Mouse (Mus musculus) adrenal gland, adult 18-20 months (tissue): ENCODE measurements around the gene AU040320. TPM values are rescaled to one million over a fixed set of nuclear protein-coding genes. Genes with fewer than 3 reads are reported as not detected.

Experiments used
- DNase-seq, 2 experiments: peaks; one replicate each; pipeline ENCODE4 v3.0.0; 2021 to 2022; ENCODE audit warnings: low spot score in 2 of 2
- total RNA-seq, 2 experiments: library from RNA; stranded (reverse); gene quantifications; 1 replicate in 1 of 2; 2 replicates in 1 of 2; pipeline ENCODE4 v1.2.3; 2021

The AU040320 gene
- total RNA-seq, 2 experiments from 2014 or later = 33.9 to 39.0 TPM

DNA sequence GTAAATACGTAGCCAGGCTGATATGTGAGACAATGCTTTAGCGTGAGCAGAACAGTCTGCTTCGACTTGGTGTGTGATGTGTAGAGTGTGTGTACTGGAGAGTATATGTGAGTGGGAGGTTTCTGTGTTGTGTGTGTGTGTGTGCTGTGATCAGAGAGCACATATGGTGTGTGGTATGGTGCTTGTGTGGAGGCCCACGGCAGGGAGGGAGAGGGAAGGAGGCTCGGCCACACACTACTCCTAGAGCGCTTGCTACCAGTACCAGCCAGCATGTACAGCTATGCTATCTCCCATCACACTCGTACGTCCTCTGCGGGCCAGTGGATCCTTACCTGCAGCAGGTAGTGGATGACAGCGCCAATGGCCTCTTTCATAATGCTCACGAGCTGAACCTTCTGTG lies 3.8 kb upstream of the AU040320 start:
- DNase-seq = no peak

DNA sequence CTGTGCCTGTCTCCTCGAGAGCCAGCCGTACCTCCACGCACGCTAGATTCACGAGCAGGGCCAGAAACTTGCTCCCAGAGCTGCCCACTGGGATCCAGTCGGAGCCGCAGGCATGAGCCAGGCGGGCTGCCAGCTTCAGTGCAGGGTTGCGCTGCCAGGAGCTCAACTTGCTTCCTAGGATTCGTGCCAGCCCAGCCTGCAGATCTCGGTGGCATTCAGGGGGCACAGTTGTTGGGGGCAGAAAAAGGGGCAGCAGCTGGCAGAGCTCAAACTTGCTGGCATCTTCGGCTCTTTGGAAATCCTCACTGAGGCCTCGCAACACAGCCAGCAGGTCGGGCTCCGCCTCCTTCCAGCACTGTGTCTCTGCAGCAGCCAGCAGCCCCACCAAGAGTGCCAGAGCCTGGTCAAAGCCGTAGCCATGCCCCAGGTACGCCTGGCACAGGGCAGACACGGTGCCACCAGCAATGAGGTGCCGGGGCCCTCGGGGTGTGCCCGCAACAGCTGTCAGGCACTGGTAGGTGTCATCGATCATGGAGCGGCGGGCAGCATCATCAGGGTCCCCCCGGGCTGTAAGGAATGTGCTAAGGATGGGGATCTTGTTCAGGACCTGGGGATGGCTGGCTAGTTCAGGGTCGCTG lies 3.2 kb upstream of the AU040320 start:
- DNase-seq = peak in 1 of 2 experiments; percentile 50

DNA sequence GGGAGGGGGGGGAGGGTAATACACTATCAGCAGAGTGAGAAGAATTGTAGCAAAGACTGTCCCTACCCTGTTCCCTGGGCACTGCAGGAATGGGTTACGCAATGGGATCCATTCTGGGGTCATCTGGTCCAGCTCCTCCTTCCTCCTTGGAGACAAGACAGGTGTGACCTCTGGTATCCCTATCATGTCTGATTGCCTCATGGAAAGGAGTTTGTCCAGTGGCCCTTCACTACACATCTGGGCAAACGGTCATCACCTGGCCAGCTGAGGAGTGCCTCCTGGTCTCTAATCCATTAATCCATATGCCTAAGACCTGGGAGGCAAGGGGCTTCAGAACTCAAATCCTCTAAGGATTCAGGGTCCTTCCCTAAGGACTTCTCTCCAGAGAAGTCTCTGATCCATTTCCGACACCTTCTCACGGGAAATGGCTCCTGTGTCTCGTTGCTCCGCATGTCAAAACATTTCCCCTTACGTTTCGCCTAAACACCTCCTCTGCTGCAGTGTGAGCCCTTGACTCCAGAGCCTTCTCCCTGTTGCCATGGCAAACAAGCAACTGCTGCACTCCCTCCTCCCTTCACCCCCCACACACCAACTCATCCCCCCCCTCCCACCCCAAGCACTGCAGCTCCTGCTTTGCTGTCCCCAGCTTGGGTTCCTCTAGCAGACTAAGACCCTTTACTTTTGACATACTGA lies 2.3 kb upstream of the AU040320 start:
- no peak for DNase-seq

- no peak for DNase-seq
Measured at GRCm38 (mm10) chr4:126751556-126752023, 1.8 kb upstream of the AU040320 start.

- no peak for DNase-seq
Measured at GRCm38 (mm10) chr4:126752024-126752607, 1.2 kb upstream of the AU040320 start.

DNA sequence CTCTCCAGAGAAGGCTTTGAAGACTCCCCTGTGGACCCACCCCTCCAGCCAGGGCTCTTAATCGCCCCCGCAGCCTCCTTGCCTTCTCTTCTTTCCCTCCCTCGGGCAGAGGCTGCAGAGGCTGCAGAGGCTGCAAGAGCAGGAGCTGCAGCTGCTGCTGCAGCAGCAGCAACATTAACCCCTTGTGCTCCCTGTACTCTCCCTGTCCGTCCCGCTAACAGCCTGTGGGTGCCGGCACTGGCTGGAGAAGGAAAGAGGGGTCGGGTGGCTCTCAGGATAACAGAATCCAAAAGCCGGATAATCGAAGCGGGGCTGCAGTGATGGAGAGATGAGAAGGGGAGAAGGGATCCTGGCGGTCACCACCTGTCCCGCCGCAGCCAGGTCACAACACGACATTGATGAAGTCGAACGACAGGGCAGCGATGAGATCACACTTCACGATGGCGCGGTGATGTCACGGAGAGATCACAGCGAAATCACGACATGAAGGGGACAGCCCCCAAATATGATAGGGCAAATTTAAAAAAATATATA lies 669 bp upstream of the AU040320 start:
- no peak for DNase-seq

DNA sequence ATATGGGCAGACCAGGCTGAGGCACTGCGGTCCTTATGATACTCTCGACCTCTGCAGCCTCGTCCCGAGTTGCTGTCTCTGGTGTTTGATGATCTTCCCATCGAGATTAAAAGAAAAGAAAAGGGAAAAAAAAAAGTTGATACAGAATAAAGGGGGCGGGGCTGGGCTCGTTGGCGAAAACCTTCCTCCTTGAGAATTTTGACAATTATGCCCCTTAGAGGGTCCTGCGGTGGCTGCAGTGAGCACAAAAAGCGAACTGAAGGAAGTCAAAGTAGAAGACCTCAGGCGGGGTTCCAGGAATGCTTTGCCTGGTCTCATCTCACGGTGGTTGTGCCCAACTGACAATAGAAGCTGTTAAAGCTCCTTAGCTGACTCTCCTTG lies 877 bp downstream of the AU040320 start:
- DNase-seq = no peak

DNA sequence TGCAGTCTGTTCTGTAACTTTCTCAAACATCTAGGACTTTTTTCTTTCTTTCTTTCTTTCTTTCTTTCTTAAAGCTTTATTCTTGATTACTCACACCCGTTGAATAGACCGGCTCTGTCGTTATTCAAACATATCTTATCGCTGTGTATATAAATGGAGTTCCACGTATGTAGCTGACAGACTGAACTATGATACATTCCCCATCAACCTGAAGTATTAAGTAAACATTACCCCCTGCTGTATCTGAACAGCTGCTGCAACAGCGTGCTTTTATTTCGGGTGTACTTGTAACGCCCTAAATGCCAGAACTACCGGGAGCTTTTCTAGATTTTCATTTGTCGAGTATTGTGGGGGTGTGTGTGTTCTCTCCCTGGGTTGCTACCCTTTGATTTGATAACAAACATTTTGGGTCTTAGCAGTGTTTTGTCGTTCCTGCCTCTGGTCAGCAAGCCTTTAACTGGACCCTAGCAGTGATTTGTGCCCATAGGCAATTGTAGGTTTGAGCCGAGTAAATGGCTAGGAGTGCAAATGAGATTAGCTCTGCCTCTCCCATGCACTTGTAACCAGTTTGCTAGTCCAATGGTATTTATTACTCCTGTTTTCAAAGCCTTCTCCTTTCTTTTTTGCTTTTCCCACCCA lies 1.5 kb downstream of the AU040320 start:
- no peak for DNase-seq

DNA sequence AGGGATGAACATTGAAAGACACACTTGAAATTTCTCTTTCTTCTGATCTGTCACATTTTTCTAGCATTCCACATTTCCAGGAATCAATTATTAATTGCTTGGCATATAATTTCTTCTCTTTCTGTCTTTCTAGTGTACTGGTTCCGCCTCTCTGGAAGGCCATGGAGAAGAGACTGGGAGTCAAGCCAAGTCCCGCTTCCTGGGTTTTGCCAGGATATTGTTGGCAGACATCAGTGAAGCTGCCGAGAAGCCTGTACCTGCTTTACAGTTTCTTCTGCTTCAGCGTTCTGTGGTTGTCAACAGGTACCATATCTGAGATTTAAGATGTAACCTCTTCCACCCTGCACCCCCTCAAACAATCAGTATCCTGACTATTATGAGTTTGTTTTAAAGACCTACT lies 3.4 kb downstream of the AU040320 start:
- no peak for DNase-seq

DNA sequence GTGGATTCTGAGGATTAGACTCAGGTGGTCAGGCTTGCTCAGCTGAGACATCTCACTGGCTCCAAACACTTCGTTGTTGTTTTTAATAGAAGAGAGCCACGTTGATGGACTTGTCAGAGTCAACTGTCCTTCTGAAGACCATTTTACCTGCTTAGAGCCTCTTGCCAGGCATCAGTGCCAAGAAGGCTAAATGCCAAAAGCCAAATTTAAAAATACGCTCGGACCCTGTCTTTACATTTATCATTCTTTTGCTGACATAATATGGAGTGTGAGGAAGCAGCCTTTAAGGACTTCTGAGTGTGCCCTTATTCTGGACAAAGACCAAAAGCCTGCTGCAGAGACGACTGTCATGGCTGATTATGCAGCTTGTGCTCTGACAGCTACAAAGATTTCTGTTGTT lies 5.0 kb downstream of the AU040320 start:
- no peak for DNase-seq

GRCm38 (mm10) chr4:126759435-126759834 lies 6.1 kb downstream of the AU040320 start:
- DNase-seq = no peak

DNA sequence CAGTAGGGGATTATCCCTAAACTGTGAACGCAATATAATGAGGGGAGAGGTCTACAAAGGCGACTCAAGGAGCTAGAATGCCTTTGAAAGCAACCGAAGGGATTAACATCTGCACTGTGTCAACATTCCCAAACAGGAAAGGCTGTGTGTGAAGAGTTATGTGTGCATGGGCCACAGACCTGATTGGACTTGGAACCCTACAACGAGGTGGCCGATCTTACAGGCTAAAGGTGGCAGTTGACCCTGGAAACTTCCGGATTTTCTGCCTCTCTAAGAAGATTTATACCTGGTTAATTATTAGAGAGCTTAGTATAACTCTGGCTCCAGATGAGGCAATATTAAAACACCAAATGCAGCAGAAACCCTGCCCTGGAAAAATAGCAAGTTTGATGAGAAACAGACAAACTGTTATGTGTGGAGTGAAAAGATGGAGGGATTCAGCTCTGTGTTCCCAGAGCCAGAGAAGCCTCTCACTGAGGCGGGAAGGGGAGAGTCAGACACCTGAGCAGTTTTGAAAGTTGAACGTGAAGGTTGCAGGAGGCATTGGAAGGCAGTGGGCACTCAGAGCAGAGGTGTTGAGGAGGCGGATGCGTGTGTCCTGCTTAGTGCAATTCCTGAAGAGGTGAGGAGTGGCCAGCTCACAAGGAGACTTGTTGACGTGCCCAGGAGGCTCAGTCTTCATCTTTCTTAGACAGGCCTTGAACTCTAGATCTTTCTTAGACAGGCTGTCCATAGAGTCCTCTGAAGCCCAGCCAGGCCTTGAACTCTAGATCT lies 9.4 kb downstream of the AU040320 start:
- DNase-seq = no peak

DNA sequence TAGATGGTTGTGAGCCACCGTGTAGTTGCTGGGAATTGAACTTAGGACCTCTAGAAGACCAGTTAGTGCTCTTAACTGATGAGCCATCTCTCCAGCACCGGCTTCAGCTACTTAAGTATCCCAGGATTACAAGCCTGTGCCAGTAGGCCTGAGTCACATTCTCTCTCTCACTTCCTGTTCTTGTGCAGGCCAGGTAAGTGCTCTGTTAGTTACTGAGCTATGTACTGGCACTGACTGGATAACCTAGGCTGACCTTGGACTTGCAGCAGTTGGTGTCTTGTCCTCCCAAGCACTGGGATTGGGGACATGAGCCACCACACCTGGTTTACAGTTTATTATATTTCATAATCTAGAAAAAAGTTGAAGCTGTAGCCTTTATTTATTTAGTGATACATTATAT lies 10.1 kb downstream of the AU040320 start:
- no peak for DNase-seq

DNA sequence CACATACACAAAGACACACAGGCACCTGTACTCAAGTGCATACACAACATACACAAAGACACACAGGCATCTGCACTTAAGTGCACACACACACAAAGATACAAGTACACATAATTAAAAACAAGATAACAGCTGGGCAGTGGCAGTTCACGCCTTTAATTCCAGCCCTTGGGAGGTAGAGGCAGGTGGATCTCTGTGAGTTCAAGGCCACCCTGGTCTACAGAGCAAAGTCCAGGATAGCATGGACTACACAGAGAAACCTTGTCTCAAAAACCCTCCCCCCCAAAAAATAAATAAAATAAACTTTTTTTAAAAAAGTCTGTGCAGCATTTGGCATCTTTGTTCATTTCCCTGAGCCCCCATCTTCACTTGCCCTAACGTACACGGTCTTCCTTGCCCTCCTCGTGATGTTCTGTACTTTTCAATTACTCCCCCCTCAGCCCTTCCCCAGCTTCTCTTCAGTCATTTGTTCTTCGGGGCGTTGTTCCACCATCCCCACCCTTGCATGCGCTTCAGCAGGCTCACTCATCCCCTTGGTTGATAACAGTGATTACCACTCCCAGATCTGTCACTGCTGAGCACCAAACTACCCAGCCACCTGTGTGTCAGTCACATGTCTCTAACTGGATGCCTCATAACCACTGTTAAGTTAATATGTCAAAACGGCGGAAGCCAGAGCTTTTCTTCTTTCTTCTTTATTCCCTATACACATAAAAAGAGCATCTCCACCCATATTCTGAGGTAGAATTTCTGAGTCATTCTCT lies 16.6 kb downstream of the AU040320 start:
- DNase-seq = no peak

DNA sequence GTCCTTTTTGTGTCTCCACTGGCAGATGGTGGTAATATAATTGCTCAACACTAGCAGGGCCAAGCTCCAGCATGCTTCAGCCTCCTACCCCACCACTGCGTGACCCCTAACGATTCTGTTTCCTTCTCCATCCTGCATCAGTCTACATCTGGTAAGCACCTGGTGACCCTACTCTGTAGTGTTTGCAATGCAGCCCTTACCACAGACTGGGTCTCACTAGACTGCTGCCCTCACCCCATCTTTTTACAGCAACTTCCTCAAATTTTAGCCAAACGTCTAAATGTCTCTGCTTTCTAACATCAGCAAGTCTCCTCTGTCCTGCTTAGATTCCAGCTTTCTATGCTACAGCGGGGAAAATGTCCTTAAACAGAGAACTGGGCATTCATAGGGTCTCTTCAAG lies 17.5 kb downstream of the AU040320 start:
- DNase-seq = no peak

GRCm38 (mm10) chr4:126773871-126774270 lies 20.5 kb downstream of the AU040320 start:
- no peak for DNase-seq

DNA sequence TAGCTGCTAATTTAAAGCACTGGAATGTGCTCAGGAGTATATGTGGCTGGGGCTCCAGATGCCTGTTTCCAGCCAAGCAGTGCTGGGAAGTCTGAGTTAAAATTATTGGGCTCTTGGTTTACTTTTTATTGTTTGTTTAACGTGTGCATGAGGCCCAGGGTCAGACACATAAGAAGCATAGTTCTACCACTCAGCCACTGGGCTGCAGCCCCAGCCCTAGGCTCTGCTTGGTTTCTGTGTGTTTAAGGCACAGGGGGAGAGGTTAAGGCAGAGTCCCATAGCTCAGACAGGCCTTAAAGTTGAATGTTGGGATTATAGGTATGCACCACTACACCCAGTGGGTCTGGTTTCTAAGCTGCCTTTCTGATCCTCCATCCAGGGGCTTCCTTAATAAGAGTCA lies 21.8 kb downstream of the AU040320 start:
- no peak for DNase-seq

DNA sequence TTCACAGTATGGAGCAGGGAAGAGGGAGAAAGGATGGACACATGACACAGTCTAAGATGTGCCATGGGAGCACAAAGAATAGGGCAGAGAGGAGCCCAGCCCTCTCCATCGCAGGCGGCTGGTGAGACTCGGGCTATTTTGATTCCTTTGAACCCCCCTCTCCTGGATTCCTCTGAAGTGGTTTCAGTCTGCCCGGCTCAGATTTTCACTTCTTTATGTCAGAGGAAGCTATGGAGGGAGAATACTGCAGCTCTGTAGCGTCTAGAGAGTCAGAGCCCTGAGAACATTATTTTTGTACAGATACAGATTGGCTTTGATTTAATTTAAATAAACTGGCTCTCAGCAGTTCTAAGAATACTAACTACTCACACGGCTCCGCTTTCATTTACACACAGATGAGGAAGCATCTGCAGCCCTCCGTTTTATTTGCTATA lies 25.8 kb downstream of the AU040320 start:
- no peak for DNase-seq

DNA sequence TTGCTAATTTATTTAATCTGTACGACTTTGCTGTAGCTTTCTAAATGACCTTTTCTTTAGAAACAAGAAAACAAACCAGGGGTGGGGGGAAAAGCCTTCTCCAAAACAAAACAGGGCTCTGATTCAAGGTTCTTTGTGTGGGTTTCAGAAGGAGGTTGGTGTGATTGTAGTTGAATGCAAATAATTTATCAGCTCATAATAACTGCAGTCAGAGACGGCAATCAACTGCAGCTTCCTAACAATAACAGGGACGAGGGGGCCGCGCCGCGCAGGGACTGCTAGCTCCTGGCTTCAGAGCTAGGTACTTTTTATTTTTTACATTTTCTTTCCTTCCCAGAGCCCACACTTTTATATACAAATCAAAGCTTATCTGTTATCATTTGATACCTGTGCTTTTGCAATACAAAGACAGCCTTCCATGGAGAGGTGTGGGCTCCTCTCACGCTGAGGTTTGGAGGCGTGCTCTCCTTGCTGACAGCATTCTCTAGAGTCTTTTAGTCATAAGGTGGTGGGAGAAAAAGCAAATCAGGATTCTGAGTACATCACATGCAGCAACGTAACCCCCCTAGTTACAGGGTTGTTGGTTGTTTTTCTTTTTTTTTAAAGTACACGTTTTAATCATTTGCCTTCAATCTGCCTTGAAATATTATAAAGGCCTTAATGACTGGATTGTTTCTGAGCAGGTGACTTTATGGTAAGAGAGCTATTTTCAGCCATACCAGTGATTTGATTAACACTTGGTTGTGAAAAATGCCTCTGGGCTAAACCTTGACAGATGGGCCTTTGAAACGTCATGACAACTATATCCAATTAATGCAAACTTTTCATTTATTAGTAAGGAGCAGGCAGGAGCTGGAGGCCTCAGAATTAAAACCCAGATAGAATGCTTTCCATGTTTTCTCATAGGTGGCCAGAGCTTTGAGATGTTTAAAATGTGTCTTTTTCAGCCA lies 26.8 kb downstream of the AU040320 start:
- no peak for DNase-seq
